Mouse (Mus musculus): ENCODE results near the gene Ergic2. TPM values are rescaled to one million over a fixed set of nuclear protein-coding genes. Genes with fewer than 3 reads are reported as not detected.

Gene Ergic2
- polyA plus RNA-seq, 1 experiment: 40.3 TPM

DNA sequence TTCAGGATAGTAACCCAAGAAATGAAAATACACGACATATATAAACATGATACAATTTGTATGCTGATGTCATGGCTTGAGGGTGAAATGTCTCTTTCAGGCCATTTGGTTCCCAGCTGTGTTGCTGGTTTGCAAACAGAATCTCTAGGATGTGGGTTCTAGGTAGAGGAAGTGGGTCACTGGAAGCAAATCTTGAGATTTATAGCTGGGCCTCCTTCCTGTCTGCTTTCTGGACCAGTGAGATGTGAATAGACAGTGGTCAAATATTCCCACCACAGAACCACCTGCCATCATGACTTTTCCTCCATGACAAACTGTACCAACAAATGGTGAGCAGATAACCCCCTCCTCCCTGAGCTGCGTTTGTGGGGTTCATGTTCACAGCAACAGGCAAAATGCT is 45.6 kb upstream of the Ergic2 start:
- no peaks in the 10 kb centered on the region for H3K79me2 ChIP-seq (ENCODE audit: control insufficient read depth, insufficient read depth)
- H3K4me2 ChIP-seq (ENCODE audit: low read depth): no peak overlapping the region
- no peak overlapping the region for H3ac ChIP-seq (ENCODE audit: control insufficient read depth, insufficient read length)
- H3K27me3 ChIP-seq (ENCODE audit: control insufficient read depth, insufficient read depth, insufficient read length): no peaks in the 10 kb centered on the region
- H3K4me3 ChIP-seq: no peak overlapping the region
- no peaks in the 10 kb centered on the region for H3K36me3 ChIP-seq (ENCODE audit: control insufficient read depth, insufficient read depth)
- no peak for TF ChIP-seq E2F4 (IDR thresholded peaks at IDR 0.05; ENCODE audit: insufficient read depth)

DNA sequence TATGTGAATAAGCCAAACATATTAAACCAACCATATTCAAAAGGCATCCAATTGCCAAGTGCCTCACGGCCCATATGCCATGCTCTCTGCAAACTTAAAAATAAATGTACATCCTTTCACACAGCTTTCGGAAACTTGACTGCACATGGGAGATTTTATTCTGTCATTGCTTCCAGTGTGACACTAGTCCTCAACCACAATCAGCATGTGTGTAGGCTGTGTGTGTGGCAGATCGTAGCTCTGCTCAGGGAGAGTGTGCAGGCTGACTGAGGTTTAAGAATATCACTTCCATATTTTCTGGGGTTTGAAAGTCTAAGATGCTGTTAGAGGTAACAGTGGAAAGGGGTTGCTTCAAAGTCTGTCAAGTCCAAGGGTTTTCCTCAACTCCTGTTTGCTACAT is 43.9 kb upstream of the Ergic2 start:
- no peak overlapping the region for H3ac ChIP-seq (ENCODE audit: control insufficient read depth, insufficient read length)
- peaks cover 6% of the 10 kb centered on the region for H3K27me3 ChIP-seq (ENCODE audit: control insufficient read depth, insufficient read depth, insufficient read length)
- H3K4me3 ChIP-seq: no peak overlapping the region
- H3K4me2 ChIP-seq (ENCODE audit: low read depth): no peak overlapping the region
- no peaks in the 10 kb centered on the region for H3K79me2 ChIP-seq (ENCODE audit: control insufficient read depth, insufficient read depth)
- TF ChIP-seq POLR2AphosphoS2 (IDR thresholded peaks at IDR 0.05; ENCODE audit: insufficient read length, low read depth) (no peak), CEBPB (IDR thresholded peaks at IDR 0.05; ENCODE audit: insufficient read depth, poor library complexity, severe bottlenecking) (no peak)
- no peaks in the 10 kb centered on the region for H3K36me3 ChIP-seq (ENCODE audit: control insufficient read depth, insufficient read depth)

DNA sequence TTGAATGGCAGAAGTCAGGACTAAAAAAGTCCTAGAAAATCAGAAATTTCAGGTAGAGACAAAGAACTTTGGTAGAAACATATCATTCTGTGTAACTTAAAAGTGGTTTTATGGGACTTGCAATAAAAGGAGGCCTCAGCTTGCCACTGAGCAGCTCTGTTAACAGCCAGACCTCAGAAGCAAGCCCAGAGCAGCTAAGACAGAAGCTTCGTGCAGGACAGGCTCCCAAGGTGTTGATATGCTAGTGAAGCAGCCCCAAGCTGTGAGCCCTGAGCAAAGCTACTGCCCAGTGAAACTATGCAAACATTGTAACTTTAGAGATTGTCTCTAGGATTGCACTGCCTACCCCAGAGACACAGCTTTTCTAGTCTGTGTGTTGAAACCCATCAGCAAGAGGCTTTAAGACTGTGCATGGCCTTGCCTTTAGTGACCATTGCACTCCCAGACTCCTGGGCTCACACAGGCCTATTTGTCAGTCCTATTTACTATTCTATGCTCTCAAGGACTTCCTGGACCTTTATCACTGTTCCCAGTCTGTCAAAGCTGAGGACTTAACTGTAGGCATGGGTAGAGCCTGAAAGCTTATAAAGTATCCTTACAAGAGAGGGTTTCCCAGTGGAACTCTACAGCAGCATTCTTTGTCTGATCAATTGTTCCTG is 43.4 kb upstream of the Ergic2 start:
- Histone ChIP-seq H3ac (ENCODE audit: control insufficient read depth, insufficient read length) (no peak overlapping the region), H3K27me3 (ENCODE audit: control insufficient read depth, insufficient read depth, insufficient read length) (peaks cover 9% of the 10 kb centered on the region), H3K79me2 (ENCODE audit: control insufficient read depth, insufficient read depth) (no peaks in the 10 kb centered on the region), H3K4me3 (no peak overlapping the region), H3K36me3 (ENCODE audit: control insufficient read depth, insufficient read depth) (no peaks in the 10 kb centered on the region), H3K4me2 (ENCODE audit: low read depth) (no peak overlapping the region)
- TF ChIP-seq USF1 (IDR thresholded peaks at IDR 0.05; ENCODE audit: low read depth) (no peak), CEBPB (IDR thresholded peaks at IDR 0.05; ENCODE audit: insufficient read depth, poor library complexity, severe bottlenecking) (no peak), E2F4 (IDR thresholded peaks at IDR 0.05; ENCODE audit: insufficient read depth) (no peak), MYOG (IDR thresholded peaks at IDR 0.05; ENCODE audit: control insufficient read depth in 1 of 3, insufficient read depth in 1 of 3, insufficient read length in 2 of 3, low read depth in 2 of 3) (no peak), TCF12 (IDR thresholded peaks at IDR 0.05; ENCODE audit: insufficient read depth, poor library complexity, severe bottlenecking) (no peak)

DNA sequence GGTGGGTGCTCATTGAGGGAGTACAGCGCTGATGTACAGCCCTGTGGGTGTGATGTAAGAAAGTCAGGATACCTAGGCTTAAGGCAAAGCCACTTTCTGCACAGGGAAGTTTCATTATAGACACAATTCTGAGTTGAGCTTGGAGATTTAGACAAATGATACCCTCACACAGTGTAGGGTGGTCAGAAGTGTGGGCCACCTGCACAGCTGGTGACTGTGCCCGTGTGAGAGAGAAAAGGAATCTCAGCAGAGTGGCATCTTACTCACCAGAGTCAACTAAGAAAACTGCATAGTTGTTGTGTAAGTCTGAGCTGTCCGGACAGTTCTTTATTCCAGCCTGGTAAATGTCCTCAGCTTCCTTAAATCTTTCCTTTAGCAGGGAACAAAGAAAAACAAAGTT is 37.0 kb upstream of the Ergic2 start:
- H3K36me3 ChIP-seq (ENCODE audit: control insufficient read depth, insufficient read depth): no peaks in the 10 kb centered on the region
- H3K4me3 ChIP-seq: no peak overlapping the region
- TF ChIP-seq REST (IDR thresholded peaks at IDR 0.05; ENCODE audit: insufficient read depth, insufficient read length) (no peak), TCF12 (IDR thresholded peaks at IDR 0.05; ENCODE audit: insufficient read depth, poor library complexity, severe bottlenecking) (no peak), CEBPB (IDR thresholded peaks at IDR 0.05; ENCODE audit: insufficient read depth, poor library complexity, severe bottlenecking) (no peak), SRF (IDR thresholded peaks at IDR 0.05; ENCODE audit: control insufficient read depth, insufficient read length, low read depth) (no peak), MYOD1 (IDR thresholded peaks at IDR 0.05; ENCODE audit: control insufficient read depth in 1 of 3, insufficient read length in 2 of 3, low read depth in 2 of 3) (no peak), TCF3 (IDR thresholded peaks at IDR 0.05; ENCODE audit: insufficient read length, low read depth) (no peak), E2F4 (IDR thresholded peaks at IDR 0.05; ENCODE audit: insufficient read depth) (no peak), MAX (IDR thresholded peaks at IDR 0.05; ENCODE audit: low read depth) (no peak), USF1 (IDR thresholded peaks at IDR 0.05; ENCODE audit: low read depth) (no peak), MYOG (IDR thresholded peaks at IDR 0.05; ENCODE audit: control insufficient read depth in 1 of 3, insufficient read depth in 1 of 3, insufficient read length in 2 of 3, low read depth in 2 of 3) (no peak), POLR2AphosphoS2 (IDR thresholded peaks at IDR 0.05; ENCODE audit: insufficient read length, low read depth) (no peak), POLR2A (IDR thresholded peaks at IDR 0.05; ENCODE audit: insufficient read length, low read depth) (no peak)
- H3ac ChIP-seq (ENCODE audit: control insufficient read depth, insufficient read length): no peak overlapping the region
- H3K79me2 ChIP-seq (ENCODE audit: control insufficient read depth, insufficient read depth): no peaks in the 10 kb centered on the region
- no peak overlapping the region for H3K4me2 ChIP-seq (ENCODE audit: low read depth)
- H3K27me3 ChIP-seq (ENCODE audit: control insufficient read depth, insufficient read depth, insufficient read length): peaks cover 18% of the 10 kb centered on the region

DNA sequence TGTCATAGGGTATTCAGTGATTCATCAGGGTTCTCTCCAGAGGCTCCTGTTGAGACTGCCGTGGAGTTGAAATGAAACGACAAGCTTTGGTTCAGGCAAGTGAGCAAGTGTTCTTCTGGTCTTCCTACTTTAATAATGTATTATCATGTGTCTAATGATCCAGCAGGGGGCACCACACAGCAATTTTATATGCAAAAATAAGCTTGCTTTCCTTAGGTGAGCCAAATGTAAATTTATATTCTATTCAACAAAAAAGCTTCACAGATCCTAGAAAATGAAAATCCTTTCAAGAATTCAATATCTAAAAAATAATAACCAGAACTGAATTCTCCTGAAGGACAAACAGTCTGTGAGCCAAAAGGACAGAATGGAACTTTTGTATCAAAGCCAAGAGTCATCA is 36.5 kb upstream of the Ergic2 start:
- no peak overlapping the region for H3K4me2 ChIP-seq (ENCODE audit: low read depth)
- H3K27me3 ChIP-seq (ENCODE audit: control insufficient read depth, insufficient read depth, insufficient read length): peaks cover 18% of the 10 kb centered on the region
- H3K79me2 ChIP-seq (ENCODE audit: control insufficient read depth, insufficient read depth): no peaks in the 10 kb centered on the region
- no peak overlapping the region for H3K4me3 ChIP-seq
- no peak overlapping the region for H3ac ChIP-seq (ENCODE audit: control insufficient read depth, insufficient read length)
- no peaks in the 10 kb centered on the region for H3K36me3 ChIP-seq (ENCODE audit: control insufficient read depth, insufficient read depth)
- TF ChIP-seq MYOD1 (IDR thresholded peaks at IDR 0.05; ENCODE audit: control insufficient read depth in 1 of 3, insufficient read length in 2 of 3, low read depth in 2 of 3) (no peak), REST (IDR thresholded peaks at IDR 0.05; ENCODE audit: insufficient read depth, insufficient read length) (no peak), CEBPB (IDR thresholded peaks at IDR 0.05; ENCODE audit: insufficient read depth, poor library complexity, severe bottlenecking) (no peak), POLR2AphosphoS2 (IDR thresholded peaks at IDR 0.05; ENCODE audit: insufficient read length, low read depth) (no peak), E2F4 (IDR thresholded peaks at IDR 0.05; ENCODE audit: insufficient read depth) (no peak), POLR2A (IDR thresholded peaks at IDR 0.05; ENCODE audit: insufficient read length, low read depth) (no peak), TCF3 (IDR thresholded peaks at IDR 0.05; ENCODE audit: insufficient read length, low read depth) (no peak)

DNA sequence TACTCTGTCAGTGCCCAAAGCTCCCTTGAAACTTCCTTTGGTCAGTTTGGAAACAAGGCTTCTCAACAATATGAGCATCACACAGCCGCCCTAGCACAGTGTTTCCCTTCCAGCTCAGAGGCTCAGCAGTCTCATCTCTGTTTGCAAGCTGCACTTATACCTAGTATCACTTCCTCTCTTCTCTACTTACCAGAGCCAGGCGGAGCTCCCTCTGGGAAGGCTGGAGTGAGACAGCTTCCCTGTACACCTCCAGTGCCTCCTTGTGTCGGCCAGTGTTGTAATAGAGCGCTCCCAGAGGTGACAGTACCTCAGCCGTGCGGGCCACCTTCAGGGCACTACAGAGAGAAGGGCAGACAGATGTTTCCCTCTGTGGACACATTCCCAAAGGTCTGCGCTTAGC is 34.4 kb upstream of the Ergic2 start:
- no peak overlapping the region for H3K4me3 ChIP-seq
- H3K36me3 ChIP-seq (ENCODE audit: control insufficient read depth, insufficient read depth): no peaks in the 10 kb centered on the region
- H3ac ChIP-seq (ENCODE audit: control insufficient read depth, insufficient read length): no peak overlapping the region
- H3K27me3 ChIP-seq (ENCODE audit: control insufficient read depth, insufficient read depth, insufficient read length): peaks cover 14% of the 10 kb centered on the region
- no peaks in the 10 kb centered on the region for H3K79me2 ChIP-seq (ENCODE audit: control insufficient read depth, insufficient read depth)
- no peak overlapping the region for H3K4me2 ChIP-seq (ENCODE audit: low read depth)
- TF ChIP-seq MYOD1 (IDR thresholded peaks at IDR 0.05; ENCODE audit: control insufficient read depth in 1 of 3, insufficient read length in 2 of 3, low read depth in 2 of 3): no peak
- TF ChIP-seq SRF (IDR thresholded peaks at IDR 0.05; ENCODE audit: control insufficient read depth, insufficient read length, low read depth): no peak
- no peak for TF ChIP-seq CEBPB (IDR thresholded peaks at IDR 0.05; ENCODE audit: insufficient read depth, poor library complexity, severe bottlenecking)
- TF ChIP-seq TCF12 (IDR thresholded peaks at IDR 0.05; ENCODE audit: insufficient read depth, poor library complexity, severe bottlenecking): no peak
- no peak for TF ChIP-seq REST (IDR thresholded peaks at IDR 0.05; ENCODE audit: insufficient read depth, insufficient read length)
- no peak for TF ChIP-seq MAX (IDR thresholded peaks at IDR 0.05; ENCODE audit: low read depth)
- no peak for TF ChIP-seq POLR2A (IDR thresholded peaks at IDR 0.05; ENCODE audit: insufficient read length, low read depth)
- TF ChIP-seq USF1 (IDR thresholded peaks at IDR 0.05; ENCODE audit: low read depth): no peak
- TF ChIP-seq E2F4 (IDR thresholded peaks at IDR 0.05; ENCODE audit: insufficient read depth): no peak
- TF ChIP-seq MYOG (IDR thresholded peaks at IDR 0.05; ENCODE audit: control insufficient read depth in 1 of 3, insufficient read depth in 1 of 3, insufficient read length in 2 of 3, low read depth in 2 of 3): no peak
- no peak for TF ChIP-seq POLR2AphosphoS2 (IDR thresholded peaks at IDR 0.05; ENCODE audit: insufficient read length, low read depth)
- TF ChIP-seq TCF3 (IDR thresholded peaks at IDR 0.05; ENCODE audit: insufficient read length, low read depth): no peak

Measured in myocyte (in vitro differentiated cells).